In the genomic region with DNA sequence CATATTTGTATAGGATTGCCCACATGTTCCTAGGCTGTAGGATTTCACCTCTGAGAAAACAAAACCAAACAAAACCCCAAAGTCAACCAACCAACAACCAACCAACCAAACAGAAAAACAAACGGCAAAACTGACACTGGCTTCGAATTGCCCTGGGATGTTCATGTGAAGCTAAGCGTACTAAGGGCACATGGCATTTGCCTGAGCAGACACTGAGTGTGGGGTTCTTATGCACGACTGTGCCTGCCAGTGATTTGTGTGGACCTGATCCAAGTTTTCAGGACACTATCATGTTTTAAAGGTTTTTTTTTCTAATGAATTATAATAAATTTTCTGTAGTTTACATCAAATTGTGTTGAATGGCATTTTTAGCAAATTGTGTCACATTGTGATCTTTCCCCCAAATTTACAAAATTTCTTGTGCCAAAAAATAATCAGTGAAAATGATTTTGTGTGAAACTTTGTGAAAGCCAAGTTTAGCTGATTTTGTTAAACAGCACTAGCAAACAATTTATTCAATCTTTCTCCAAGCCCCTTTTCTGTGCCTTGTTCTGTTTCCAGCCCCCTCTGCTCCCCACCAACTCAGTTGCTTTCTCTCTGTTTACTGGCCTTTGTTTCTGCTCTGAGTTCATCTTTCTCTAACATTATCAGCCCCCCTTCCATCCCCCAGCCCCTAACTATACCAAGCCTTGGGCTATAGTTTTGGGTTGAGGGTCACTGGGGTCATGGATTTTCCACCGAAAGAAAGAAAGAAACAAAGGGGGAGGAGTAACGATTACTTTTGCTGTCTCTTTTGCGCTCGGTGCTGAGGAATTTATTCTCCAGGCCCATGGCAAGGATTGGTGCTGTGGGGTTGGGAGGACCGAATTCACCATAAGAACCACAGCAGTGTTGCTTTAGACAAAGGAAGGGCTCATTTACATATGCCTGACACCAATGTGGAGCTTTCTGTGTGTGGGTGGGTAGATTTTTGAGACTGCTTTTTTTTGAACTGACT, we compare ENCODE assay signal across 16 mouse cellular contexts.
DNase-seq lines count a peak whose midpoint lies in the region; ATAC-seq lines count a peak whose summit lies in the region.
"Had no signal": no experiment of that assay in that cellular context is flagged by ENCODE, and none has a peak within 500 bp of the region (broad histone marks: within the 10 kb centered on the region; RNA-seq: fewer than 3 reads in every experiment).

No protein-coding gene starts in this region.

- H3K36me3 ChIP-seq in midbrain, embryonic 10.5 days, result no peaks in the 10 kb centered on the region
- no peaks in the 10 kb centered on the region for H3K36me3 ChIP-seq in midbrain, embryonic 15.5 days (replicated peaks)
- H3K36me3 ChIP-seq in embryonic facial prominence, embryonic 10.5 days (replicated peaks), result no peaks in the 10 kb centered on the region
- H3K36me3 ChIP-seq in hindbrain, embryonic 14.5 days (replicated peaks; ENCODE audit: control insufficient read depth, insufficient read depth), result no peaks in the 10 kb centered on the region
- H3K36me3 ChIP-seq: intestine, embryonic 15.5 days; liver, embryonic 13.5 days had no signal

- ATAC-seq in midbrain, embryonic 15.5 days (replicated peaks), result no peak
- ATAC-seq in hindbrain, embryonic 14.5 days (ENCODE audit: low FRiP score), result peak; percentile 65; the same call in 1 of the 2 replicates
- ATAC-seq: activated CD4-positive, CD25-positive, alpha-beta regulatory T cell, adult 4 months; intestine, embryonic 15.5 days had no signal

- intact Hi-C loops in heart, postnatal 36 days (cut with DNase I), result no loop called here

- peak overlapping the region; percentile 5; the same call in 1 of the 2 replicates for H3K4me3 ChIP-seq in midbrain, embryonic 10.5 days
- H3K4me3 ChIP-seq in midbrain, embryonic 15.5 days, result no peak overlapping the region
- no peak overlapping the region for H3K4me3 ChIP-seq in embryonic facial prominence, embryonic 10.5 days
- no peak overlapping the region for H3K4me3 ChIP-seq in hindbrain, embryonic 14.5 days (replicated peaks; ENCODE audit: low read length)
- H3K4me3 ChIP-seq: heart, adult 2 months; intestine, embryonic 15.5 days; liver, embryonic 13.5 days had no signal

- H3K27me3 ChIP-seq in midbrain, embryonic 10.5 days (ENCODE audit: low read depth, poor library complexity, severe bottlenecking), result no peaks in the 10 kb centered on the region
- no peaks in the 10 kb centered on the region for H3K27me3 ChIP-seq in midbrain, embryonic 15.5 days (replicated peaks)
- no peaks in the 10 kb centered on the region for H3K27me3 ChIP-seq in embryonic facial prominence, embryonic 10.5 days (replicated peaks; ENCODE audit: low read depth, poor library complexity, severe bottlenecking)
- no peaks in the 10 kb centered on the region for H3K27me3 ChIP-seq in hindbrain, embryonic 14.5 days (ENCODE audit: control insufficient read depth, insufficient read depth, low read length)
- H3K27me3 ChIP-seq: CH12.LX; intestine, embryonic 15.5 days; liver, embryonic 13.5 days had no signal

- peaks cover 67% of the 10 kb centered on the region for H3K4me1 ChIP-seq in midbrain, embryonic 10.5 days
- peaks cover 8% of the 10 kb centered on the region; the same call in 1 of the 2 replicates for H3K4me1 ChIP-seq in midbrain, embryonic 15.5 days
- peaks cover 20% of the 10 kb centered on the region for H3K4me1 ChIP-seq in embryonic facial prominence, embryonic 10.5 days
- H3K4me1 ChIP-seq in hindbrain, embryonic 14.5 days (replicated peaks; ENCODE audit: control insufficient read depth, insufficient read depth, low read length), result 0 out of 2 replicates have a peak, but pooled peaks cover 1% of the 10 kb centered on the region
- H3K4me1 ChIP-seq: intestine, embryonic 15.5 days; liver, embryonic 13.5 days had no signal

- peak overlapping the region; percentile 84 for H3K27ac ChIP-seq in midbrain, embryonic 10.5 days (replicated peaks)
- H3K27ac ChIP-seq in midbrain, embryonic 15.5 days, result no peak overlapping the region
- peak overlapping the region; percentile 74 for H3K27ac ChIP-seq in embryonic facial prominence, embryonic 10.5 days (replicated peaks)
- no peak overlapping the region for H3K27ac ChIP-seq in hindbrain, embryonic 14.5 days
- H3K27ac ChIP-seq: heart, adult 2 months; intestine, embryonic 15.5 days; liver, embryonic 13.5 days had no signal

- no peak overlapping the region for H3K9ac ChIP-seq in midbrain, embryonic 15.5 days
- no peak overlapping the region for H3K9ac ChIP-seq in hindbrain, embryonic 14.5 days
- H3K9ac ChIP-seq: intestine, embryonic 15.5 days; liver, embryonic 13.5 days had no signal

- no peak overlapping the region for H3K4me2 ChIP-seq in midbrain, embryonic 15.5 days
- H3K4me2 ChIP-seq in hindbrain, embryonic 14.5 days (replicated peaks), result no peak overlapping the region
- H3K4me2 ChIP-seq: intestine, embryonic 15.5 days; liver, embryonic 13.5 days had no signal

- peak; percentile 59 for DNase-seq in midbrain, embryonic 10.5 days (ENCODE audit: low spot score)
- DNase-seq in embryonic facial prominence, embryonic 10.5 days (ENCODE audit: low spot score), result peak; percentile 39
- DNase-seq in hindbrain, embryonic 14.5 days (ENCODE audit: low spot score), result no peak
- peak; percentile 53 for DNase-seq in retina, embryonic 14.5 days (ENCODE audit: low spot score)
- no peak for DNase-seq in spleen, postnatal 14 days (ENCODE audit: low spot score in 2 of 2)
- DNase-seq in heart, postnatal 36 days, result no peak
- no peak for DNase-seq in spleen, postnatal 4 days (ENCODE audit: low spot score in 2 of 2)
- DNase-seq: cerebellum, adult 18-20 months; heart, adult 2 months; layer of hippocampus, adult 9-11 months; liver, embryonic 13.5 days; right cerebral cortex, postnatal 14 days had no signal

- no peaks in the 10 kb centered on the region for H3K9me3 ChIP-seq in midbrain, embryonic 10.5 days (replicated peaks)
- no peaks in the 10 kb centered on the region for H3K9me3 ChIP-seq in midbrain, embryonic 15.5 days
- H3K9me3 ChIP-seq in embryonic facial prominence, embryonic 10.5 days, result no peaks in the 10 kb centered on the region
- no peaks in the 10 kb centered on the region for H3K9me3 ChIP-seq in hindbrain, embryonic 14.5 days (ENCODE audit: control insufficient read depth, low read length)
- H3K9me3 ChIP-seq: intestine, embryonic 15.5 days; liver, embryonic 13.5 days had no signal

- WGBS in midbrain, embryonic 10.5 days, result 15% methylated on average over 9 of the region's 9 CpGs
- WGBS in midbrain, embryonic 15.5 days, result 20% methylated on average over 9 of the region's 9 CpGs
- 21% methylated on average over 9 of the region's 9 CpGs for WGBS in embryonic facial prominence, embryonic 10.5 days
- WGBS in hindbrain, embryonic 14.5 days, result 18% methylated on average over 9 of the region's 9 CpGs

Comparison
In these comparisons a context has a peak if more than half of its experiments do, and no peak if none do; other contexts are left out.
1. H3K27ac ChIP-seq: peak in midbrain, embryonic 10.5 days (single experiment) and embryonic facial prominence, embryonic 10.5 days (single experiment); none in midbrain, embryonic 15.5 days (single experiment) and hindbrain, embryonic 14.5 days (single experiment).
2. DNase-seq: peak in midbrain, embryonic 10.5 days (single experiment), embryonic facial prominence, embryonic 10.5 days (single experiment) and retina, embryonic 14.5 days (single experiment); none in hindbrain, embryonic 14.5 days (single experiment), spleen, postnatal 14 days (0 of 2), heart, postnatal 36 days (0 of 2) and spleen, postnatal 4 days (0 of 2).